Mouse (Mus musculus): ENCODE measurements around the gene Mcat. TPM values are rescaled to one million over a fixed set of nuclear protein-coding genes. Genes with fewer than 3 reads are reported as not detected.

Gene Mcat
- 21.1 and 21.2 TPM in 2 replicates for polyA plus RNA-seq (2012)

GRCm38 (mm10) chr15:83563327-83563856, at the start of gene Mcat, which contains the start of gene Tspo:
Gene Mcat, minus strand, starts transcription at chr15:83563787.
Gene Tspo, plus strand, starts transcription at chr15:83563592.

DNA sequence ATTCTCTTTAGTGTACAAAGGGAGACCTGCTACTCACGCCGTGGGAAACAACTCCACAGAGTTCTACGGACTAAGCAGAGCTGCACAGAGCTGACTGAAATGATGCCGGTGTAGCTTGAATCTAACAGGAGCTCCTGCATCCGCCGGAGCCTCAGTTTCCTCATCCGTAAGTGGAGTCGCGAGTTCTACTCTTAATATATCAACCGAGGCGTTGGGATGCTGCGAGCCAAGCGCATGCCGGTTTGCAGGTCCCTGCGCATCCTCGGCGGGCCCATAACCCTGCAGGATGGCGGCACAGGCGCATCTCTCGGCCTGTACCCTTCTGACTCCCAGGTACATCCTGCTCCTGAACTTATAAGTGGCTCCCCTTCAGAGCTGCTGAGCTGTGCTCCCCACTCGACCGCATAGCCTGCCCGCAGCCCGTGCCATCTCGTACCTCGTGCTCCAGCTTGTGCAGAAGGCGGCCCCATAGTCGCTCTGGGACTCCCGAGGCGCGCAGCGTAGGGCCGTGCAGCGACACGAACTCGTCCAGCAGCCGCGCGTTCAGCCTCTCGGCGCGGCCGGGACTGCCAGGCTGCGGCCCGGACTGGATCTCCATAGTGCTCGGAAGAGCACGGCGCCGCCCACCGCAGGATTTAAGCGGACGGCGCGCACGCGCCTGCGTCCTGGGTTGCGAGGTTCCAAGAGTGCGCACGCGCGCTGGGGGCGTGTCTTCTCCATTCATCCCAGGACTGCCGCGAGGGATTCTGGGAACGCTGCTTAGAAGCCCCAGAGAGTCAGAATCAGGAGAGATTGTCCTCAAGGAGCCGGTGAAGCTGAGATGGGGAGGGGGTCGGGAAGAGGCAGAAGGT, 31.2 kb upstream of the Mcat start, which contains the start of gene Ttll12:
Ttll12 (minus strand) TSS at position 645 of the 851 bp plus-strand sequence.

GRCm38 (mm10) chr15:83526424-83527091, 37.0 kb downstream of the Mcat start, which contains the start of gene Bik:
Gene Bik, plus strand, starts transcription at chr15:83526862.

GRCm38 (mm10) chr15:83510805-83511405, 52.7 kb downstream of the Mcat start, which contains the start of gene Ttll1:
Gene Ttll1, minus strand, starts transcription at chr15:83510893.

Other genes with a start within 250 kb of the Mcat start
- 8.9 and 9.9 TPM in 2 replicates for gene Arfgap3, start 213.5 kb downstream of the Mcat start, polyA plus RNA-seq (2012)
- gene Pacsin2, start 99.2 kb downstream of the Mcat start, polyA plus RNA-seq (2012) = 72.5 and 78.8 TPM in 2 replicates
- gene Ttll1, start 52.9 kb downstream of the Mcat start, polyA plus RNA-seq (2012) = 2.5 and 2.6 TPM in 2 replicates
- gene Bik, start 36.9 kb downstream of the Mcat start, polyA plus RNA-seq (2012) = 1.5 and 1.6 TPM in 2 replicates
- 297 and 427 TPM in 2 replicates for gene Tspo, start 195 bp downstream of the Mcat start, polyA plus RNA-seq (2012)
- 74.5 and 80.7 TPM in 2 replicates for gene Ttll12, start 31.4 kb upstream of the Mcat start, polyA plus RNA-seq (2012)
- 0.02 TPM in 1 of 2 replicates, not detected in the other for gene Scube1, start 161.2 kb upstream of the Mcat start, polyA plus RNA-seq (2012)
- not detected in 2 replicates for gene Mpped1, start 215.7 kb upstream of the Mcat start, polyA plus RNA-seq (2012)

Measured in megakaryocyte-erythroid progenitor cell, adult 5 weeks (primary cell).